Mouse (Mus musculus) midbrain, embryonic 10.5 days (tissue): ENCODE results near the gene Ttbk2. TPM values are rescaled to one million over a fixed set of nuclear protein-coding genes. Genes with fewer than 3 reads are reported as not detected.

Experiments
- DNase-seq: peaks from one replicate; pipeline ENCODE4 v3.0.0-alpha.2; 2017; ENCODE audit warnings: low spot score
- H3K27ac ChIP-seq: fragments of 300-500 bp; sonication (generic); replicated peaks from 2 replicates; pipeline ENCODE4 v1.5.1; 2016; ENCODE audit warnings: mild to moderate bottlenecking
- H3K27me3 ChIP-seq: fragments of 300-500 bp; sonication (generic); 2 replicates; pipeline ENCODE4 v1.6.1; 2016; ENCODE audit warnings: low read depth, mild to moderate bottlenecking; ENCODE audit not compliant: poor library complexity, severe bottlenecking
- H3K36me3 ChIP-seq: fragments of 300-500 bp; sonication (generic); 2 replicates; pipeline ENCODE4 v1.6.1; 2016; ENCODE audit warnings: mild to moderate bottlenecking, moderate library complexity
- H3K4me1 ChIP-seq: fragments of 300-500 bp; sonication (generic); 2 replicates; pipeline ENCODE4 v1.6.1; 2016
- H3K4me3 ChIP-seq: fragments of 300-500 bp; sonication (generic); 2 replicates; pipeline ENCODE4 v1.5.1; 2016; ENCODE audit warnings: mild to moderate bottlenecking, moderate library complexity
- H3K9me3 ChIP-seq: fragments of 300-500 bp; sonication (generic); replicated peaks from 2 replicates; pipeline ENCODE4 v1.6.1; 2016; ENCODE audit warnings: mild to moderate bottlenecking
- WGBS: fragments of 180-500 bp; shearing (Covaris S2); methylation state at CpG from one replicate; pipeline ENCODE4 v1.1.7; 2016; 5-methylcytosine and 5-hydroxymethylcytosine counted together
- polyA plus RNA-seq: library from polyadenylated mRNA; unstranded; fragments of >200 nt; fragmentation: Nextera tagmentation; extraction: Ambion mirVana; gene quantifications from 2 replicates; pipeline ENCODE4 v1.2.1, GENCODE M21; 2016

The Ttbk2 gene
- polyA plus RNA-seq, 1 experiment from 2014 or later, result 4.0 TPM

DNA sequence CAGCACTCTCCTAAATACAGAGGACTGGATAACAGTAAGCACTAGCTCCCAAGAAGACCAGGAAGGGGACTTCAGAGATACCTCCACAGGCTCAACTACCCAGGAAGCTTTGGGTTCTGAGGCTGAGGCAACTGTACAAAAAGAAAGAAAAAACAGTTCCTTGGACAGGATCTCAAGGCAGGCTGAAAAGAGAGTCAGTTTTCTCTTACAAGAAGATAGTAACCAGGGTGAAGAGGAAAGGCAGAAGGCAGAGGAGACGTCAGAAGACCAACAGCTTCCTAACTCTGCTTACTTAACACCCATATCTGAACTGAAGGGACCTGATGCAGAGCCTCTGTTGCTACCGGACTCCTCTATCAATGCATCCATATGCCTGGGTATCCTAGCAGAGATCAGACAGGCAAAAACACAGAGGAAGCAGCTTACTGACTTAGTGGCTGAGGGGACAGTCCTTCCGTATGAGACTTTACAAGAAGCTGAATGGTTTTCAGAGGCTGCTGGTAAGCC lies 150.0 kb downstream of the Ttbk2 start:
- no peak for DNase-seq
- no peaks in the 10 kb centered on the region for H3K27me3 ChIP-seq
- no peaks in the 10 kb centered on the region for H3K9me3 ChIP-seq
- peaks cover 21% of the 10 kb centered on the region for H3K36me3 ChIP-seq
- H3K27ac ChIP-seq, result no peak overlapping the region
- H3K4me1 ChIP-seq, result no peaks in the 10 kb centered on the region
- H3K4me3 ChIP-seq, result no peak overlapping the region
- 93% methylated on average over 3 of the region's 3 CpGs for WGBS

DNA sequence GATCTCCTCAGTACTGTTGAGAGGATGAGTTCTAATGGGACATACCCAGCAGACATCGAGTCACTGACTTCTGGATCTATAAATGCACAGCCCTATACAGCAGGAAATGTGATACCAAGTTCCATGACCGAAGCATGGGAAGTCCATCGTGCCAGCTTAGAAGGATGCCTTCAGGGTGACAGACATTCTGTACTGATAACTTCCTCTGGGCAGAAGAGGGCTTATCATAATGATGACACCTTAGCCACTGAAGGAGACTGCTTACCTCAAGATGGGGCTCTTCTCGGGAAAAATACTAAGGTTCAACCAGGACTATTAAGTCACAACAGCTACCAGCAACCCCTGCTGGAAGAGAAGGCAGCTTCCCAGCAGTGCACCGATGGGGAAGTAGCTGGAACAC lies 152.6 kb downstream of the Ttbk2 start:
- 89% methylated on average over 5 of the region's 5 CpGs for WGBS
- Histone ChIP-seq H3K27me3 (no peaks in the 10 kb centered on the region), H3K4me3 (no peak overlapping the region), H3K27ac (no peak overlapping the region), H3K36me3 (peaks cover 31% of the 10 kb centered on the region), H3K4me1 (no peaks in the 10 kb centered on the region), H3K9me3 (no peaks in the 10 kb centered on the region)
- DNase-seq, result no peak

Other genes starting within 250 kb of the Ttbk2 start
- gene Haus2, start 241.2 kb downstream of the Ttbk2 start, polyA plus RNA-seq, result 41.0 and 41.6 TPM in 2 replicates
- 31.1 and 33.7 TPM in 2 replicates for gene Lrrc57, start 241.1 kb downstream of the Ttbk2 start, polyA plus RNA-seq
- gene Stard9, start 221.5 kb downstream of the Ttbk2 start, polyA plus RNA-seq, result 2.1 and 2.2 TPM in 2 replicates
- gene Cdan1, start 476 bp downstream of the Ttbk2 start, polyA plus RNA-seq, result 5.0 and 6.3 TPM in 2 replicates
- gene Ubr1, start 120.1 kb upstream of the Ttbk2 start, polyA plus RNA-seq, result 23.2 and 28.7 TPM in 2 replicates
- 3.3 and 5.4 TPM in 2 replicates for gene Tmem62, start 126.4 kb upstream of the Ttbk2 start, polyA plus RNA-seq
- 34.4 and 44.9 TPM in 2 replicates for gene Ccndbp1, start 157.8 kb upstream of the Ttbk2 start, polyA plus RNA-seq
- 6.3 and 7.4 TPM in 2 replicates for gene Epb42, start 186.5 kb upstream of the Ttbk2 start, polyA plus RNA-seq
- not detected in 2 replicates for gene Tgm5, start 235.2 kb upstream of the Ttbk2 start, polyA plus RNA-seq